Mouse (Mus musculus) gastrocnemius, postnatal 4 days (tissue): ENCODE measurements around the gene Fndc3b. TPM values are rescaled to one million over a fixed set of nuclear protein-coding genes. Genes with fewer than 3 reads are reported as not detected.

ENCODE experiments used
- DNase-seq, 2 experiments: peaks; one replicate each; pipeline ENCODE4 v3.0.0; 2021 to 2022; ENCODE audit warnings: low spot score in 2 of 2, mixed read lengths in 2 of 2
- total RNA-seq, 2 experiments: library from RNA; stranded (reverse); gene quantifications; 2 replicates each; pipeline ENCODE4 v1.2.3; 2021

Gene Fndc3b
- total RNA-seq, 2 experiments from 2014 or later, result 74.2 to 80.7 TPM

- no peak for DNase-seq
Measured at GRCm38 (mm10) chr3:27561921-27562320, 149.2 kb downstream of the Fndc3b start.

- DNase-seq, result no peak
Measured at GRCm38 (mm10) chr3:27559316-27559715, 151.8 kb downstream of the Fndc3b start.

- DNase-seq, result no peak
Measured at GRCm38 (mm10) chr3:27557100-27558004, 153.8 kb downstream of the Fndc3b start.

- no peak for DNase-seq
Measured at GRCm38 (mm10) chr3:27555401-27555940, 155.6 kb downstream of the Fndc3b start.

GRCm38 (mm10) chr3:27554325-27554724 lies 156.8 kb downstream of the Fndc3b start:
- no peak for DNase-seq

- DNase-seq, result no peak
Measured at GRCm38 (mm10) chr3:27553781-27554180, 157.3 kb downstream of the Fndc3b start.

GRCm38 (mm10) chr3:27551005-27551404 lies 160.1 kb downstream of the Fndc3b start:
- no peak for DNase-seq

- DNase-seq, result no peak
Measured at GRCm38 (mm10) chr3:27550409-27550808, 160.7 kb downstream of the Fndc3b start.

- DNase-seq, result no peak
Measured at GRCm38 (mm10) chr3:27545651-27546050, 165.5 kb downstream of the Fndc3b start.

GRCm38 (mm10) chr3:27544061-27544460 lies 167.0 kb downstream of the Fndc3b start:
- DNase-seq, result no peak

- DNase-seq, result no peak
Measured at GRCm38 (mm10) chr3:27541841-27542240, 169.3 kb downstream of the Fndc3b start.

- no peak for DNase-seq
Measured at GRCm38 (mm10) chr3:27541181-27541580, 169.9 kb downstream of the Fndc3b start.

GRCm38 (mm10) chr3:27534208-27534607 lies 176.9 kb downstream of the Fndc3b start:
- DNase-seq, result no peak

- DNase-seq, result no peak
Measured at GRCm38 (mm10) chr3:27533721-27534120, 177.4 kb downstream of the Fndc3b start.

- no peak for DNase-seq
Measured at GRCm38 (mm10) chr3:27531993-27532392, 179.1 kb downstream of the Fndc3b start.

GRCm38 (mm10) chr3:27530370-27530769 lies 180.7 kb downstream of the Fndc3b start:
- DNase-seq, result peak in 1 of 2 experiments; percentile 17

- no peak for DNase-seq
Measured at GRCm38 (mm10) chr3:27529221-27530051, 181.7 kb downstream of the Fndc3b start.

GRCm38 (mm10) chr3:27526991-27527390 lies 184.1 kb downstream of the Fndc3b start:
- DNase-seq, result no peak

- DNase-seq, result no peak
Measured at GRCm38 (mm10) chr3:27523176-27523936, 187.8 kb downstream of the Fndc3b start.

- DNase-seq, result no peak
Measured at GRCm38 (mm10) chr3:27520391-27520790, 190.7 kb downstream of the Fndc3b start.

- DNase-seq, result no peak
Measured at GRCm38 (mm10) chr3:27519481-27519880, 191.6 kb downstream of the Fndc3b start.
